ENCODE assay signal across 8 mouse cellular contexts in genomic region chr6:131433153-131434048, GRCm38 (mm10). TPM values are rescaled to one million over a fixed set of nuclear protein-coding genes. Genes with fewer than 3 reads are reported as not detected.
DNase-seq lines count a peak whose midpoint lies in the region; ATAC-seq and TF ChIP-seq lines count a peak whose summit lies in the region.

No protein-coding gene starts in this region.

- 0 out of 2 replicates have a peak, but pooled peaks cover 4% of the 10 kb centered on the region for H3K4me1 ChIP-seq in embryonic facial prominence, embryonic 15.5 days
- no peaks in the 10 kb centered on the region for H3K4me1 ChIP-seq in hindbrain, postnatal 0 days (ENCODE audit: insufficient read depth, low read length)
- peaks cover 4% of the 10 kb centered on the region for H3K4me1 ChIP-seq in liver, postnatal 0 days (ENCODE audit: insufficient read depth)
- H3K4me1 ChIP-seq in stomach, embryonic 15.5 days, result no peaks in the 10 kb centered on the region

- H3K27ac ChIP-seq in embryonic facial prominence, embryonic 15.5 days (replicated peaks), result no peak overlapping the region
- no peak overlapping the region; the same call in 1 of the 2 replicates for H3K27ac ChIP-seq in hindbrain, postnatal 0 days
- H3K27ac ChIP-seq in liver, postnatal 0 days (ENCODE audit: low read depth), result no peak overlapping the region
- H3K27ac ChIP-seq in stomach, embryonic 15.5 days, result no peak overlapping the region

- H3K27me3 ChIP-seq in embryonic facial prominence, embryonic 15.5 days, result peaks cover 10% of the 10 kb centered on the region; the same call in 1 of the 2 replicates
- H3K27me3 ChIP-seq in hindbrain, postnatal 0 days (ENCODE audit: insufficient read depth, low read length), result no peaks in the 10 kb centered on the region
- 0 out of 2 replicates have a peak, but pooled peaks cover 8% of the 10 kb centered on the region for H3K27me3 ChIP-seq in liver, postnatal 0 days (ENCODE audit: insufficient read depth, low read length)
- no peaks in the 10 kb centered on the region for H3K27me3 ChIP-seq in stomach, embryonic 15.5 days (replicated peaks)

- H3K4me2 ChIP-seq in embryonic facial prominence, embryonic 15.5 days (replicated peaks), result peak overlapping the region; percentile 79
- peak overlapping the region; percentile 75 for H3K4me2 ChIP-seq in hindbrain, postnatal 0 days (ENCODE audit: low read depth, low read length)
- H3K4me2 ChIP-seq in liver, postnatal 0 days (ENCODE audit: low read depth, low read length), result peak overlapping the region; percentile 64
- peak overlapping the region; percentile 83 for H3K4me2 ChIP-seq in stomach, embryonic 15.5 days

- ATAC-seq in embryonic facial prominence, embryonic 15.5 days (ENCODE audit: insufficient number of reproducible peaks, low FRiP score, low TSS enrichment, low read depth), result no peak
- ATAC-seq in hindbrain, postnatal 0 days, result peak; percentile 83
- ATAC-seq in liver, postnatal 0 days, result no peak
- 0 out of 2 replicates have a peak, but pooled peaks have one; percentile 43 for ATAC-seq in stomach, embryonic 15.5 days (ENCODE audit: insufficient read depth, low FRiP score, low read depth)
- ATAC-seq in erythroid progenitor cell, adult 5-6 weeks (replicated peaks; ENCODE audit: low FRiP score, poor library complexity, severe bottlenecking), result no peak

- no peaks in the 10 kb centered on the region for H3K9me3 ChIP-seq in embryonic facial prominence, embryonic 15.5 days (replicated peaks)
- H3K9me3 ChIP-seq in hindbrain, postnatal 0 days (ENCODE audit: low read length), result no peaks in the 10 kb centered on the region
- no peaks in the 10 kb centered on the region for H3K9me3 ChIP-seq in liver, postnatal 0 days (ENCODE audit: low read length)
- H3K9me3 ChIP-seq in stomach, embryonic 15.5 days, result no peaks in the 10 kb centered on the region

- DNase-seq in adrenal gland, postnatal 10 days, result peak; percentile 24
- no peak for DNase-seq in adrenal gland, postnatal 4 days (ENCODE audit: low spot score in 2 of 2)
- DNase-seq in CD4-positive, CD25-positive, alpha-beta regulatory T cell, adult 2 months (ENCODE audit: low read depth, low spot score), result peak; percentile 11
- peak; percentile 44 for DNase-seq in hindbrain, postnatal 0 days (ENCODE audit: low spot score)
- DNase-seq in liver, postnatal 0 days, result no peak

- H3K4me3 ChIP-seq in embryonic facial prominence, embryonic 15.5 days (replicated peaks), result peak overlapping the region; percentile 43
- peak overlapping the region; percentile 44 for H3K4me3 ChIP-seq in hindbrain, postnatal 0 days (ENCODE audit: low read length)
- H3K4me3 ChIP-seq in liver, postnatal 0 days (ENCODE audit: low read depth, low read length), result peak overlapping the region; percentile 31; the same call in 1 of the 2 replicates
- peak overlapping the region; percentile 40 for H3K4me3 ChIP-seq in stomach, embryonic 15.5 days (replicated peaks)

- H3K9ac ChIP-seq in embryonic facial prominence, embryonic 15.5 days, result 0 out of 2 replicates have a peak overlapping the region, but pooled peaks have one; percentile 28
- peak overlapping the region; percentile 56 for H3K9ac ChIP-seq in hindbrain, postnatal 0 days (replicated peaks; ENCODE audit: low read length)
- H3K9ac ChIP-seq in liver, postnatal 0 days (replicated peaks), result no peak overlapping the region
- peak overlapping the region; percentile 32 for H3K9ac ChIP-seq in stomach, embryonic 15.5 days

- no peak for TF ChIP-seq CTCF in hindbrain, postnatal 0 days (IDR thresholded peaks at IDR 0.05; ENCODE audit: low read depth)
- no peak for TF ChIP-seq CTCF in liver, postnatal 0 days (IDR thresholded peaks at IDR 0.05; ENCODE audit: low read depth)

- no peak for TF ChIP-seq EP300 in liver, postnatal 0 days (IDR thresholded peaks at IDR 0.05; ENCODE audit: low read depth)

- whole genome bisulfite sequencing in embryonic facial prominence, embryonic 15.5 days, result 6% methylated on average over 38 of the region's 39 CpGs
- 6% methylated on average over 39 of the region's 39 CpGs for WGBS in hindbrain, postnatal 0 days
- WGBS in liver, postnatal 0 days (ENCODE audit: insufficient replicate concordance), result 10% methylated on average over 35 of the region's 39 CpGs
- 5% methylated on average over 34 of the region's 39 CpGs for WGBS in stomach, embryonic 15.5 days

- H3K36me3 ChIP-seq in embryonic facial prominence, embryonic 15.5 days, result no peaks in the 10 kb centered on the region
- H3K36me3 ChIP-seq in hindbrain, postnatal 0 days (ENCODE audit: insufficient read depth, low read length), result no peaks in the 10 kb centered on the region
- no peaks in the 10 kb centered on the region for H3K36me3 ChIP-seq in liver, postnatal 0 days (replicated peaks; ENCODE audit: insufficient read depth, low read length)
- H3K36me3 ChIP-seq in stomach, embryonic 15.5 days, result no peaks in the 10 kb centered on the region

RNA-seq across cellular contexts. Expression of gene Ybx3, which starts 45.1 kb away (rescaled TPM):
- 100 to 1,000 TPM; 245 to 254 TPM for total RNA-seq in adrenal gland, postnatal 10 days (2021)
- total RNA-seq in adrenal gland, postnatal 4 days (2021), result 100 to 1,000 TPM; 197 to 198 TPM
- 58.9 and 81.4 TPM in 2 replicates for polyA plus RNA-seq in embryonic facial prominence, embryonic 15.5 days (2015; fragmentation: Nextera tagmentation; extraction: Ambion mirVana)
- total RNA-seq in hindbrain, postnatal 0 days (2014; rRNA removed), result 86.0 and 103 TPM in 2 replicates
- 33.4 and 34.6 TPM in 2 replicates for polyA plus RNA-seq in hindbrain, postnatal 0 days (2015; fragmentation: Nextera tagmentation; extraction: Ambion mirVana)
- polyA plus RNA-seq in liver, postnatal 0 days (2015; fragmentation: Nextera tagmentation; extraction: Ambion mirVana), result 38.9 and 67.2 TPM in 2 replicates
- polyA plus RNA-seq in stomach, embryonic 15.5 days (2015; fragmentation: Nextera tagmentation; extraction: Ambion mirVana), result 62.5 and 65.3 TPM in 2 replicates
- 426 and 461 TPM in 2 replicates for total RNA-seq in erythroid progenitor cell, adult 5-6 weeks (2015; ENCODE audit: low replicate concordance)
- 493 and 501 TPM in 2 replicates for total RNA-seq in erythroid progenitor cell, adult 5-6 weeks (2017; ENCODE audit: low replicate concordance)

RNA-seq across cellular contexts. Expression of gene 5430401F13Rik, which starts 52.8 kb away (rescaled TPM):
- total RNA-seq in adrenal gland, postnatal 10 days (2021), result not detected
- total RNA-seq in adrenal gland, postnatal 4 days (2021), result not detected
- polyA plus RNA-seq in embryonic facial prominence, embryonic 15.5 days (2015; fragmentation: Nextera tagmentation; extraction: Ambion mirVana), result 1.1 and 5.4 TPM in 2 replicates
- total RNA-seq in hindbrain, postnatal 0 days (2014; rRNA removed), result not detected in 2 replicates
- polyA plus RNA-seq in hindbrain, postnatal 0 days (2015; fragmentation: Nextera tagmentation; extraction: Ambion mirVana), result not detected in 2 replicates
- polyA plus RNA-seq in liver, postnatal 0 days (2015; fragmentation: Nextera tagmentation; extraction: Ambion mirVana), result not detected in 2 replicates
- polyA plus RNA-seq in stomach, embryonic 15.5 days (2015; fragmentation: Nextera tagmentation; extraction: Ambion mirVana), result not detected in 2 replicates
- not detected in 2 replicates for total RNA-seq in erythroid progenitor cell, adult 5-6 weeks (2015; ENCODE audit: low replicate concordance)
- total RNA-seq in erythroid progenitor cell, adult 5-6 weeks (2017; ENCODE audit: low replicate concordance), result not detected in 2 replicates

RNA-seq across cellular contexts. Expression of gene Gm6619, which starts 52.8 kb away (rescaled TPM):
- total RNA-seq in adrenal gland, postnatal 10 days (2021), result not detected
- not detected for total RNA-seq in adrenal gland, postnatal 4 days (2021)
- 0.76 and 10.8 TPM in 2 replicates for polyA plus RNA-seq in embryonic facial prominence, embryonic 15.5 days (2015; fragmentation: Nextera tagmentation; extraction: Ambion mirVana)
- not detected in 2 replicates for total RNA-seq in hindbrain, postnatal 0 days (2014; rRNA removed)
- not detected in 2 replicates for polyA plus RNA-seq in hindbrain, postnatal 0 days (2015; fragmentation: Nextera tagmentation; extraction: Ambion mirVana)
- polyA plus RNA-seq in liver, postnatal 0 days (2015; fragmentation: Nextera tagmentation; extraction: Ambion mirVana), result not detected in 2 replicates
- not detected in 2 replicates for polyA plus RNA-seq in stomach, embryonic 15.5 days (2015; fragmentation: Nextera tagmentation; extraction: Ambion mirVana)
- total RNA-seq in erythroid progenitor cell, adult 5-6 weeks (2015; ENCODE audit: low replicate concordance), result not detected in 2 replicates
- not detected in 2 replicates for total RNA-seq in erythroid progenitor cell, adult 5-6 weeks (2017; ENCODE audit: low replicate concordance)

Comparison
In these comparisons a context has a peak if more than half of its experiments do, and no peak if none do; other contexts are left out.
1. DNase-seq: peak in adrenal gland, postnatal 10 days (single experiment), CD4-positive, CD25-positive, alpha-beta regulatory T cell, adult 2 months (single experiment) and hindbrain, postnatal 0 days (single experiment); none in adrenal gland, postnatal 4 days (0 of 2) and liver, postnatal 0 days (single experiment).
2. ATAC-seq: peak in hindbrain, postnatal 0 days (single experiment) and stomach, embryonic 15.5 days (single experiment); none in embryonic facial prominence, embryonic 15.5 days (single experiment), liver, postnatal 0 days (single experiment) and erythroid progenitor cell, adult 5-6 weeks (single experiment).
3. Peak in every context shown above with its lines, with median percentiles within 50 percentile points of each other: H3K4me2 ChIP-seq and H3K4me3 ChIP-seq.